Mouse (Mus musculus) layer of hippocampus, adult 11-12 months (tissue): ENCODE measurements around the gene Camk1d.

Experiments
- DNase-seq: peaks from one replicate; pipeline ENCODE4 v3.0.0; 2022; ENCODE audit warnings: low spot score

Camk1d gene

DNA sequence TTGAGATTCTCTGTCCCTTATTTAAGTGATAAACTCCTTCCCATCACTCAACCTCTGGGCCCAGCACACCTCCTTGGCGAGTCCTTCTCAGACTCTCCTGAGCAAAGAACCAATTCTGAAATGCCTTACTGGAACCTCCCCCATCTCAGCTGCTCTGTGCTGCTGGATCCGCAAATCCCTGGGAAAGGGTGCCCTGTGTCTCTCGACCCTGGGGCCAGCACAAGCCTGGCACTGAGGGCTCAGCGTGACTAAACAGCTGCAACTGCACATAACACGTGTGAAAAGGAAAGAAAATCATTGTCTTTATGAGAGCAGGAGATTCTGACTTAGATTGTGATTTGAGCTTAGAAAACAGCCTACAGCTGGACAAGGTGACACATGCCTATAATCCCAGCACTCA, 52.4 kb downstream of the Camk1d start:
- DNase-seq: no peak

DNA sequence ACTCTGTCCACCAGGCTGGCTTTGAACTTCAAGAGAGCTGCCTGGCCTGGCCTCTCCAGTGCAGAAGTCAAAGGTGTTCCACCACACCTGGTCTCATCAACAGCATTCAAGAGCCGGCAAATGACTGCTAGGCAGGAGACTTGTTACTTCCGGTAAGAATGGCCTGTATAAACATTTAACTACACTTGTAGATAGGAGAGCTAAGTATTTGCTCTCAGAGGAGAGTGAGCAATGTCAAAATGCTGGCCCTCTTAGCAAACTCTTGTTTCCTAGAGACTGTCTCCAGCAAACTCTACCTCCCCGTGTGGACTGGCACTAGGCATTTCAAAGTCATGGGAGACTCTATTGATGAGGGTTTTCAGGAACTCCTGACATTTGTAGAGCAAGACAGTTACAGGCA, 56.3 kb downstream of the Camk1d start:
- DNase-seq: no peak

DNA sequence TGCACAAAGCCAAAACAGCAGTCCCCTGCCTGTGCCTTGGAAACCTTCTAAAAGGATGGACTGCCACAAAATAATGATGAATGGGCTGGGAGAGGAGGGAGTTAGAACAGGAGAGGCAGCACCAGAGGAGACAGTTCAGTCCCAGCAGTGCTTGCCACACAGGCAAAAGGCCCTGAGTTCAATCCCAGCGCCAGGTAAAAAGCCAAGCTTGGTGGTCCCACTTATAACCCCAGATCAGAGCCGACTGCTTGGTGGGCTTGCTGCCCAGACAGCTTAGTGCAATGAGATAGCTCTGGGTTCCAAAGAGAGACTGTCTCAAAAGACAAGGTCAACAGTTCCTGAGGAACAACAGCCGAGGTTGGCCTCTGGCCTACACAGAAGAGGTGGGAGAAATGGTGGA, 58.0 kb downstream of the Camk1d start:
- DNase-seq: no peak

DNA sequence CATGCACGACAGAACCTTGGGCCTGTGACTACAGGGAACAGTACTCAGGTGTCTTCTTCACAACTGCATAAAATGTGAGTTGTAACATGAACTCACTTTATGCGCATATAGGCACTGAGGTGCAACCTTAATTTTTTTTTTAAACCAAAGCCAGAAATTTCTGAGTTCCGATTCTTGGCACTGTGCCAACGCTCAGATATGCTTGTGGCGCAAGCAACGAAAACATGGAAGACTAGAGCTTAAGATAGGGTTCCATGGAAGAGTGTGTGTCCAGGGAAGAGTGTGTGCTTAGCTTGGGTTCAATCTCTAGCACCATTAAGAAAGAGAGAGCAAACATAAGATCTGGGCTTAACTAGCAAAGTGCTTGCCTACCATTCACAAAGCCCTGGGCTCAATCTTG, 62.2 kb downstream of the Camk1d start:
- no peak for DNase-seq

DNA sequence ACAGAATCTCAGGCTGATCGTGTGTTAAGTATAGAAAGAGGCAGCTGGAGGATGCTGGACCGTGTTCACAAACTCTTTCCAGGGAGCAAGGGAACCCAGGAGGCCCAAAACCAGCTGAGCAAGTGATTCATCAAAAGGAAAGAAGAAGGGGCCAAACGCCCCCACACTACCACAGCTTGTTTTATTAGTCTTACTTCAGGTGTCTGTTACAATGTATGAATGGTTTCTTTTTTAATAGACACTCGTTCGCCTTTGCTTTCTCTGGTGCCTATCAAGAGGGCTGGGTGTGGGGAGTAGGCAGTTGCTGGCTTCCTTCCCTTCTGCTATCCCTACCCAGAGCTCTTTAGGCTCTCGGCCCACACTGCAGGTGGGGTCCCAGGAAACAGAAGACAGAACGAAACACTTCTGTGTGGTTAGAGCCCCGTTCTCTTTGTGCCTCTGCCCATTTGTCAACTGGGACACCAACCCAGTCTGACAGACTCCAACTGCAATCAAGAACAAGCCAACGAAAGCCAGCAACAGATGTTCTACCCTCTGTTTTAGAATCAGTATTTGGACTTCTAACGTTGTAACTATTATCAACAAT, 62.9 kb downstream of the Camk1d start:
- DNase-seq: peak; percentile 34

DNA sequence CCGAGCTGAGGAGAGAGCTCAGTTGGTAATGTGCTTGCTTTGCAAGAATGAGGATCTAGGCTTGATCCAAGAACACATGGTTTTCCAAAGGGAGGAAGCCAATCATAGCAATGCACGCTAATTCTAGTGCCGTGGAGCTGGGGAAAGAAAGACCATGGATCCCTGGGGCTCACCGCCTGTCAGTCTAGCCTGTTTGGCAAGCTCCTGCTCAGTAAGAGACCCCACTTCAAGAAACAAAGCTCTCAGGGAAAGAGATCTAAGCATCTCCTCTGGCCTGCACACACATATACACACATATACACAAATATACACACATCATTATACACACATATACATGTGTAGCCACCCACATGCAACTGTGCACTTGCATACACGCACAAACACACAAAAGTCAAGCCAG, 65.1 kb downstream of the Camk1d start:
- DNase-seq: no peak

DNA sequence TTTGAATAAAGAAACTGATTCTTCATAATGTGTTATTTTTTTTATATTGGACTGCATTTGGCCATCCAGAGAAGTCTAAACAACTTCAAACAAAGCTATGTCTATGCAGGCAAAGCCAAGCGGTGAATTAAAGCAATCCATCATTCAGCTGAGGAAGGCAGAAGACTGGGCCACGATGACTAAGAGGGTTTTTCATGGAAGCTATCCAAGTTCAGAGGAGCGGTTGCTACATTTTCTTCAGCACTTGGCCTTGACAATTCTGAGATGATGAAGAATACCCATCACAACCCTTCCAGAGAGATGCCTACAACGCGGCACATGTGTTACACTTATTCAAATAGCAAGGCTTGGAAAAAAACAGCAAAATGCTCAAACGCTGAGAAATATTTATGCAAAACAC, 65.6 kb downstream of the Camk1d start:
- no peak for DNase-seq

DNA sequence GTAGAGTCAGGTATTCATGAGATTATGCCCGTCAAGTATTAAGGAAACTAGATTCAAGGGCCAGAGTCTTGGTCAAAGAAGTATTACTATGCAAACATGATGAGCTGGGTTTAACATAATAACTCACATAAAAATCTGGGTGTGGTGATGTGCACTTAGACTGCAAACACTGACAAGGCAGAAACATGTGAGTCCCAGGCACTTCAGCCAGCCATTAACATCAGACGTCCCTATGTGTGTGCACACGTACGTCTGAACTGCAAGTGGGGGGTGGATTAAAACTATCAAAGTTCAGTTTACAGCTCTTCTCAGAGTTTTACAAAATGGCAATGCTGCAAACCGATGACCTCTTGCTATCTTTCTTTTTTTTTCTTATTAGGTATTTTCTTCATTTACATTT, 68.0 kb downstream of the Camk1d start:
- no peak for DNase-seq

DNA sequence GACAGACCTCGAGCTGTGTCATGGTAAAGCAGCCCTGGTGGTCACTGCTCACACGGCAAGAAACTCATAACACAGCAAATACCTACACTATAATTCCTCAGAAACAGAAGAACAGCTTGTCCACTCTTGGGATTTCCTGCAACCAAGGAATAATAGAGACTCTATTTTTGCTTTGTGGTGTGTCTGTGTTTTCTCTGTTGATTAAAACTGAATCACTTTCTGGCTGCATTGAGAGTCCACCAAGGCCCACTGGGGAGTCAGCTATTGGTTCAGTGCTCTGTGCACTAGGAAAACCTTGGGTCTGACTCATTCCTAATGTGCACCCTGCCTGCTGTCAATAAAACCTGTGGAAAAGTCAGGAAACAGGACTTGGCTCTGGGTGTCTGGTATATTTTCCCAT, 68.7 kb downstream of the Camk1d start:
- DNase-seq: no peak

DNA sequence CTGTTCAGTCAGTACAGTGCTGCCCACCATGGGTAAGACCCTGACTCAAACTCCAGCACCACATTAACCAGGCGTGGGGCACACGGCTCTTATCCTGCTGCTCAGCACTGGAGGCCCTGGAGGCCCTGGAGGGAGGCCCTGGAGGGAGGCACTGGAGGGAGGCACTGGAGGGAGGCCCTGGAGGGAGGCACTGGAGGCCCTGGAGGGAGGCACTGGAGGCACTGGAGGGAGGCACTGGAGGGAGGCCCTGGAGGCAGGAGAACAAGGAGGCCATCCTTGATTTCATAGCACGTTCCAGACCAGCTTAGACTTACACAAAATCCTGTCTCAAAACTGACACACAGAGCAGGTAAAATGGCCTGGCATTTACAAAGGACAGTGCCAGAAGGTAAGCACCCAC, 70.4 kb downstream of the Camk1d start:
- no peak for DNase-seq

DNA sequence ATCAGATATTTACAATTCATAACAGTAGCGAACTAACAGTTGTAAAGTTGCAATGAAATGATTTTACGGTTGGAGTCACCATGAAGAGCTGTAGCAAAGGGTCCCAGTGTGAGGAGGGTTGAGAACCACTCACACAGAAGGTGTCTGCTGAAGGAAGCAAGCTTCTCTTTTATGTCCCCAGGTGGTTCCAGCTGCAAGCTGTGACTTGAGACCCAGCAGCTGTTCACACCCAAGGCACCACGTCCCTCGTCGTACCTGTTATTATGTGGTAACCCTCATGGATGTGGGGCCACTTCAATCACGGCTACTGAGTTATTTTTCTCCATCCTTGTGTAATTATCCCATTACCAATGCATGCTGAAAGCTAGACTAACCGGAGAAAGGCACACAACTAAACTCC, 71.1 kb downstream of the Camk1d start:
- no peak for DNase-seq

DNA sequence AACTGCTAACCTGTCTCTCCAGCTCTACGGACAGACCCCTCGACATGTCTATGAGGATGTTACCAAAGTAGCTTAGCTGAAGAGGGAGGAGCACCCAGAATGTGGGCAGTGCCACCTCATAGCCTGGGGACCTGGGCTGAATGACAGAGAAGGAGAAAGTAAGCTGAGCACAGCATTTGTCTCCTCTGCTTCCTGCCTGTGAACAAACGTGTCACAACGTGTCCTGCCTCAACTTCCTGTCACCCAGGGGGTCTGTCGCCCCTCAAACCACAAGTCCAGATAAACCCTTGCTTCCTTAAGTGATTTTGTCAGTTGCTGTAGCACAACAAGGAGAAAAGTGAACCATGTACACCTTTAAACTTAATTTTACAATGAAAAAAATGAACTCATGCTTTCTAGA, 71.7 kb downstream of the Camk1d start:
- no peak for DNase-seq

DNA sequence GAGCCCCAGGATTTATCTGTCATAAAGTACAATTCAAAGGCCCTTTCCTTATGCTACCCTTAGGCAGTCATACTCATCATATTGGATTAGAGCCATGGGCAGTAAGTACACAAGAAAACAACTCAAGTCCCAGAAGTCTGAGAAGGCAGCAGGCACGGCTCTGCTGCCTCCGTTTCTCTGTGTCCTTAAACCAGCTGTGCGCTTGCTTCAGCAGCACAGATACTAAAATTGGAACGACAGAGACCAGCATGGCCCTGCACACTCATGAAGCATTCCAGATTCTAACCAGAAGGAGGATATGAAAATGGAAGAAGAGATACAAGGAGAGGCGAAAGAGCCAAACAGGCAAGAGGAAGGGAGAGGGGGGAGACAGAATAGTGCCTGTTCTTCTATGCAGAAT, 72.6 kb downstream of the Camk1d start:
- no peak for DNase-seq

DNA sequence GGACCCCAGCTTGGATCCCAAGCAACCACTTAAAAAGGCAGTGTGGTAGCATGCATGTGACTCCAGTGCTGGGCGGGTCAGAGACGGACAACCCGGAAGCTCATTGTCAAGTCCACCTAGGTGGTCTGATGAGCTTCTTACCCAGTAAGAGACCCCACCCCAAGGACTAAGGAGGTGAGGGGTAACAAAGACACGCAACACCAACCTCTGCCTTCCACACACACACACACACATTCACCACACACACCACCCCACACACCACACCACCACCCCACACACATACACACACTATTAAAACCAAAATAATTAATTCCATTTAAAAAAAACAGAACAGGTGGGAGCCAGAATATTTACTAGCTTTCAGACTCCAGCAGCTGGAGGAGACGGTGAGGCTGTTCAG, 73.7 kb downstream of the Camk1d start:
- DNase-seq: no peak

DNA sequence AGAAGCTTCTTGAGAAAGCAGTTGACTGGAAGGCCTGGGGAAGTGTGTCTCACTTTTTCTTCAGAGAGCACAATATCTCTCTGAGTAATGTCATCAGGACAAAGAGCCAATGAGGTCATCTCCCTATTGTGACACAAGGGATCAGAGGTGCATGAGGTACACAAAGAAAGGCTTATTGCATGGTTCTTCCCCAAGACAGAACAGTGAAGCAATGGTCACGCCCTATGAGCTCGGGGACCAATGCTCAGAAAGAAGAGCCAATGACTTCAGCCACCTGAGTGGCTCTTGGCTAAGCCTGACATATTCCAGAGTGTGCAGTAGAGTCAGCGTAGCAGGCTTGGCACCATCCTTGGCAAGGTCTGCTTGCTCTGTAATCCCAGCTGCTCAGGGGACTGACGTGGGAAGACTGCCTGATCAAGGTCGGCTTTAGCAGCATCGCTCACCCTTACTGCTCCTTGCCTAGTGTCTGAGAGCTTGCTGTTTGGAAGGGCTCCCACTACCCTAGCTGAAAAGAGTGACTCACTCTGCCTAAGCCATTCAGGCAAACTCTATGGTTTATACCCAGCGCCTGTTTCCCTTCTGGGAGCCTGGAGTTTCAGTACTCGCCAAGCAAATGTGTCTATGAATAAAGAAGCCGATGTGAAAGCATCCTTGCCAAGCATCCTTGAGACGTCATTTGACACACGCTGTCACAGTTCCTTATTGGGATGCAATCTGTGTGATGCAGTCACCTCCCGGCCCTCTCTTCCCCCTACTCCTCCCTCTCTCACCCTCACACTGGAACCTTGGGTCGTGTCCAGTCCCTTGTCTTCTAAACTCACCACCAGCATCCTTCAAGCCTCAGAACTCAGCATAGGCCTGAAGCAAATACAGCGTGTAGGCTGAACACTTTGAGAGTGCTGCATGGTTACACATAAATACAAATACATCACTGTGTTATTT, 77.2 kb downstream of the Camk1d start:
- DNase-seq: peak; percentile 65

DNA sequence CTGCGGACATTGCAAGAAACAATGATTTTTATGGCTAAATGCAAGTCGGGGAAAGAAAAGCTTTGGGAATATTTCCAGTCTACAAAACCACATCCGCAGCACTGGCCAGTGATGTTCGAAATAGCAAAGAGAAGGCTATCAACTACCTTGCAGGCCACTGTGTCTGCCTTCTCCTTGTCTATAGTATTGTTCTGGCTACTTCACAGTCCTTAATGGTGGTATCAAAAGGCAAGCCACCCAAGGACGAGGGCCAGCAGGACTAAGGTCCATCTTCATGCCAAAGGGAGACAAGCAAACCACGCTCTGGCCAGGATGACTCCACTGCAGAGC, 82.0 kb downstream of the Camk1d start:
- DNase-seq: no peak

DNA sequence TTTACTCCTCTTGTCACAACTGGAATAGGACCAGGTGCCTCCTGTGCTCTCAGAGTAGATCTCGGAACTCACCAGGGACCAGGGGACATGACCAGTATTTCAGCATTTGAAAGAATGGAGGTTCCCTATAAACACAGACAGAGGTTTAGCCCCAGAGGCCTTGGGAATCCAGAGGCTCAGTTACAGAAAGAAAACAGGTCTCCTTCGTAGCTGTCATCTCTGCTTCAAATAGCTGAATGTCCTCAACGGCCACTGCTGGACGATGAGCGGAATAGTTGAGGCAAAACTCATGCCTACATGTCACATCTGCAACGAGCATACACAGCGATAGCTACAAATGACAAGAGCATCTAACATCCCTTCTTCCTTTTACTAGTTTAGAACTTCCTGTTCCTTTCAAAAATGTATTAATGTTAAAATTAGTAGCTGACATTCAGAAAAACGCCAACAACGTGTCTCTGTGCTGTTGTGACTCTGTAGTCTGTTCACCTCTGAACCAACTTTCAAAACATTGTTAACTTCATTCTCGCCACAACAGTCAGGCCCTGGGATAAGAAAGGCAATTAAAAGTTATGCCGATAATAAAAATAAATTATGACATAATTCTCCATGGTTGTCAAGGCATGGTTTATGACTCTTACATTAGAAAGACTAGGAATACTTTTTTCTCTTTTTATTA, 82.5 kb downstream of the Camk1d start:
- no peak for DNase-seq

DNA sequence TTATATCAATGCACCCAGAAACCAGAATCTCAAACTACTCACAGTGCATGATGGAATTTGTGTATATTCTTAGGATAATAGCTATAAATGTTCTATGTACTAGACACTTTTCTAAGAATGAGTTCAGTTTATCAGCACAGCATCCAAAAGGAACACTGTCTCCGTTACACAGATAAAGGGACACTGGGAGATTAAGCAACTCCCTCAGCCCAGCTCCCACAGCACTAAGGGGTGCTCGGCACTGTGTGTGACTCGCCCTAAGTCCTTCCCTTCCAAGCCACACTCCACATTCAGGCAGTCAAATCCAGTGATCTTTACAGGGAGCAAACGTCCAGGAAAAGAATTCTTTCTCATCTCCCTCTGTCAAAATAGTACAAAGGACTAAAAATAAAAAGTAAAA, 83.6 kb downstream of the Camk1d start:
- DNase-seq: no peak

DNA sequence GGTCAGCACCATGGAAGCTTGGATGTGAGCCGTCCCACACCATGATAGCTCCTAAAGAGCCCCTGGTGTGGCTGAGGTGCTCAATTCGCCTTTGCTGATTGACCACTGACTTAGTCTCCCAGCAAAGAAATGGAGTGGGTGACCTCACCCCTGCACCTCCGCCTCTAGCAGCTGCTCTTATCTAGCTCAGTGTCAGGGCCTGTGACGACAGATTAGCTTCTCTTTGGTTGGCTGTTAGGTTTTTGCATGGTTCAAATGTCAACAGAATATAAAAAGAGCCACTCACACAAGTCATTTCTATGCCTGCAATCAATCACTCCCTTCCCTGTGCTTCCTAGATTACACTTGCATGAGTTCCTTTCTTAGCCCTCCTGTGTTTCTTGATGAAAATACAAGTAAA, 89.9 kb downstream of the Camk1d start:
- no peak for DNase-seq

DNA sequence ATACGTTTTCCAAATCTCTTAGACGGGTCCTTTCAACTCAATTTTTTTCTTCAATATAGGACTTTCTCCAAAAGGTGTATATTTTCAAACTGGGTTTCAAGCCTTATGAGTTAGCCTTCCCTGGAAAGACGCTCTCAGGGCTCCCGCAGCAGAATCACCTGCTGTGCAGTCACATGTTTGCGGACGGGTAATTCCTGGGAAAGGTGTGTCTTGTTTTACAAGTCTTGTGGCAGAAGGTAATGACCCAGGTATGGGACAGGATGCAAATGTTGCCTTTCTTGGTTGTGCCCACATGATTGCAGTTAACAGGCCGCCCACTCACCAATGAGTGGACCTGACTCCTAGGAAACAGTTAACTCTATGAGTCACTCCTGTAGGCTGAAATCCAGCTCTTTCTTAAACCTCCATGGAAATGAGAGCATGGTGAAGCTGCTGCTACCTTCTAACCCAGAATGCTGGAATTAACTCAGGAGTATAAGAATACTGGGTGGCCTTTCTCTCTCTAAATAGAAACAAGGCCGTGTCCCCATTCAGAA, 95.9 kb downstream of the Camk1d start:
- DNase-seq: no peak

DNA sequence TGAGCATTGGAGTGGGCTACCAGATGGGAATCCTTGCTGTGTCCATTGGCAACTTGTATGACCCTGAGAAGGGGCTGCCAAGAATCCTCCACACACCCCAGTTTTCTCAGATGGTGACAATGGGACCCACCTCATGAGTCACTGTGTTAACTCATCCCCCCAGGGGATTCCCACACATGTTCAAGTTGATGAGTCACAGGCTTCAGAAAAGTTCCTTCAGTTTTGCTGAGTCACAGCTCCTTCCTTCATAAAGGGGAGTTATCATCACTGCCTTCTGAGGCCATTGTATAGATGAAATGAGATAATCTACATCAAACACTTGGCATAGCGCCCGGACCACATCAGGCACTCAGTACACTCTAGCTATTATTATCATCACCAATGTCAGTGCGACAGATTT, 99.4 kb downstream of the Camk1d start:
- DNase-seq: peak; percentile 49

DNA sequence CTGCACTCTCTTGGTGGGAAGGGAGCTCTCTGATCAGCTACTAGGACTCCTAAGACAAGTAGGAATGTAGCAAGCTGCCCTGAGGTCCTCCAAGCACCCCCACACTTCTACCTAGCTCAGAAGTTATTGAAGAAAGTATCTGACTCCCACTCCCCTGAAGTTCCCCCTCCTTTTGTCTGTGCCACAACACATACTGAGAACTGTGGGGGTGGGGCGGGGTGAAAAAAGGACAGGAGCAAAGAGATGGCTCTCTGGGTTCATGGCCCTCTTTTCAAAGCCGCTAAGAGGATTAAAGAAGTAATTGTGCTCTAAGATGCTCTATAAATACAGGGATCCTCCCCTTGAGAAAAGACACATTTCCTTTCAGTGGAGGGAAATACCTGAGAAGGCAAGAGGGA, 100.0 kb downstream of the Camk1d start:
- no peak for DNase-seq

DNA sequence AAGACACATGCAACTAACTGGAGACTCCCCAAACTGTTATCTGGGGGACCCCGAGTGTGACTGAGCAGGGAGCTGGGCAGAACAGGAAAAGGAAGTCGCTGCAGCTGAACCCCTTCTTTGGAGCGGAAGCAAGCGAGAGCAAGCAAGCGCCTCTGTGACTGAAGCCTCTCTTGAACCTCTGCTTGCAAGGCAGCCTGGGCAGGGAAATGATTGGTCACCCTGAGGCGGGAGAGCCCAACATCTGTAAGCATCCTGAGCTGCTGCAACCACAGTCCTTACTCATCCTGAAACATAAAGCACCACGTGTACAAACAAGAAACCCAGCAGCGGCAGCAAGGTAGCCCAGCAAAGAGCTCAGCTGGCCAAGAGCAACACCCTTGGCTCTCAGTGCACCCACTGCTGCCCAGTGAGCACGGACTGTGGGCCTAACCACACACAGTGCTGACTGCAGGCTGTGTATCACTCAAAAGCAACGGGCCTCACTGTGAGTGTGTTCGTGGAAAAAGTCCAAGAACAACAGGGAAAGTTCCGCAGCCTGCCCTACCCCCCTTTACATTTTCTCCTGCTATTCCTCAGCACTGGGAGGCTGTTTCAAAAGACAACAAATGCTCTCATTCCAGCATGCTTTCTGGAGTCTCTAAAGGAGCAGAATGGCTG, 100.5 kb downstream of the Camk1d start:
- no peak for DNase-seq
